Mouse (Mus musculus): ENCODE measurements around the gene Plpp2.

- TF ChIP-seq CTCF (IDR thresholded peaks at IDR 0.05) (no peak), EP300 (IDR thresholded peaks at IDR 0.05; ENCODE audit: insufficient read depth, low read depth, low read length) (no peak), POLR2A (IDR thresholded peaks at IDR 0.05; ENCODE audit: insufficient read depth, low read depth, low read length) (no peak)
These were observed 2.0 kb downstream of the Plpp2 start for GRCm38 (mm10) chr10:79531593-79531992.
